Mouse (Mus musculus): ENCODE data around the gene Ctsm. TPM values are rescaled to one million over a fixed set of nuclear protein-coding genes. Genes with fewer than 3 reads are reported as not detected.
"Not testable (repeated sequence)": the region's sequence is repeated elsewhere in the genome, so short reads cannot be mapped to it uniquely, and the experiment has no call there.

Ctsm gene
- not detected for total RNA-seq (2021)
- long read RNA-seq, experiment 1 = 0 reads
- long read RNA-seq, experiment 2 = 0 reads

DNA sequence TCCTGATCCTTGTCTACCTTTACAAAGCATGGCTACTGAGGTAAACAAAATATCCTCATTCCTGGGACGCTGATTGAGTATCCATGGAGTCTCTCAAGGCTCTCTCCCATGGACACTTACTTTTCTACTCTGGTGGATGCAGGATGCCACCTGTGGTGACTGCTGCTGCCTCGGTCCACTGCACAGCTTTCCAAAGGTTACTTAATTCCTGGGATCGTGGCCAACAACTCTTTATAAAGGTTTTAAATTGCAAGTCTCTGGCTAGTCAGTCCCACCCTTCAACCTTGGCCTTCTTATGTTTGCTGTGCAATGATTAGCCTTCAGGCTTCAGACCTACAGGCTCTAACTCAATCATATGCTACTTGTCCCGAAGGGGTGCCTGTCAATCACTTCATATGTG, at the start of gene Ctsm:
Gene Ctsm (minus strand): TSS at position 209 of the 400 bp plus-strand sequence.
- Histone ChIP-seq H3K27ac (no peak within 1 kb of the TSS), H3K4me3 (no peak within 1 kb of the TSS)
- no peak for TF ChIP-seq CTCF (conservative IDR thresholded peaks at IDR 0.05)

DNA sequence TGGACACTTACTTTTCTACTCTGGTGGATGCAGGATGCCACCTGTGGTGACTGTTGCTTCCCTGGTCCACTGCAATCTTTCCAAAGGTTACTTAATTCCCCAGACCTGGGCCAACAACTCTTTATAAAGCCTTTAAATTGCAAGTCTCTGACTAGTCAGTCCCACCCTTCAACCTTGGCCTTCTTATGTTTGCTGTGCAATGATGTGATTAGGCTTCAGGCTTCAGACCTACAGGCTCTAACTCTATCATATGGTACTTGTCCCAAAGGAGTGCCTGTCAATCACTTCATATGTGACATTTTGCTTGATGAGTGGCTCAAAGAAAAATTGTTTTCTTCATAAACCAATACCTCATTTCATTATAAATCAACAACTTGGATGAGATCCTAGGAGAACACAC, 28.4 kb upstream of the Ctsm start, which contains the start of gene Cts3:
Gene Cts3 (minus strand): TSS at position 101 of the 400 bp plus-strand sequence.
- Histone ChIP-seq H3K27ac (no peak within 1 kb of the TSS), H3K4me3 (no peak within 1 kb of the TSS)
- no peak for DNase-seq (ENCODE audit: low spot score in 2 of 2)
- TF ChIP-seq CTCF (conservative IDR thresholded peaks at IDR 0.05) = no peak

More for the DNA sequence above, at the start of gene Ctsm:
- no peak for DNase-seq (ENCODE audit: low spot score in 2 of 2)

DNA sequence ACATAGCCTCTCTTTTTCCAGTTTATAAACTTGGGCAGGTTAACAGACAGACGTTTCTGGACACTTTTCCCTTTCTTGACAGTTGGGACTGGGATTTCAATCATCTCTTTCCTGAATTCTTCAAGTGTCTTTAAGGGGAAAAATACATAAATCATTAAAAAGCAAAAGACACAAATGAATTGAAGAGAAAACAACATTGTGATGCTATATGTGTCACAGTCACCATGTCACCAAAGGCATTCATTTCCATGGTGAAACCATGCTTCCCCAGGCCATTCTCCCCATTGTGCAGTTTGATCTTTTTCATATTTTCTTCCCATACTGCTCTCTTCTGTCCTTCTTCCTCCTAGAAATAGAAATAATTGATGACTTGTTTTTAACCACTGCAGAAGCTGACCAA, 26.4 kb upstream of the Ctsm start, which contains the start of gene Gm49352:
Gene Gm49352 (minus strand): TSS at position 101 of the 400 bp plus-strand sequence.
- not testable (repeated sequence) for H3K27ac ChIP-seq; DNase-seq (ENCODE audit: low spot score in 2 of 2); H3K4me3 ChIP-seq

Other genes with a start within 250 kb of the Ctsm start
- not detected for gene Cts7, start 183.6 kb downstream of the Ctsm start, total RNA-seq (2021)
- gene Gm49352, start 26.3 kb upstream of the Ctsm start, total RNA-seq (2021) = not detected
- gene Cts3, start 28.3 kb upstream of the Ctsm start, total RNA-seq (2021) = not detected